Mouse (Mus musculus) heart, adult 9 months (tissue): ENCODE results near the gene Runx2.

Experiments used
- DNase-seq, 2 experiments: peaks; one replicate each; pipeline ENCODE4 v3.0.0; 2022; ENCODE audit warnings: low spot score in 2 of 2

Runx2 gene

GRCm38 (mm10) chr17:44713404-44713803 lies 101.2 kb downstream of the Runx2 start:
- no peak for DNase-seq

DNA sequence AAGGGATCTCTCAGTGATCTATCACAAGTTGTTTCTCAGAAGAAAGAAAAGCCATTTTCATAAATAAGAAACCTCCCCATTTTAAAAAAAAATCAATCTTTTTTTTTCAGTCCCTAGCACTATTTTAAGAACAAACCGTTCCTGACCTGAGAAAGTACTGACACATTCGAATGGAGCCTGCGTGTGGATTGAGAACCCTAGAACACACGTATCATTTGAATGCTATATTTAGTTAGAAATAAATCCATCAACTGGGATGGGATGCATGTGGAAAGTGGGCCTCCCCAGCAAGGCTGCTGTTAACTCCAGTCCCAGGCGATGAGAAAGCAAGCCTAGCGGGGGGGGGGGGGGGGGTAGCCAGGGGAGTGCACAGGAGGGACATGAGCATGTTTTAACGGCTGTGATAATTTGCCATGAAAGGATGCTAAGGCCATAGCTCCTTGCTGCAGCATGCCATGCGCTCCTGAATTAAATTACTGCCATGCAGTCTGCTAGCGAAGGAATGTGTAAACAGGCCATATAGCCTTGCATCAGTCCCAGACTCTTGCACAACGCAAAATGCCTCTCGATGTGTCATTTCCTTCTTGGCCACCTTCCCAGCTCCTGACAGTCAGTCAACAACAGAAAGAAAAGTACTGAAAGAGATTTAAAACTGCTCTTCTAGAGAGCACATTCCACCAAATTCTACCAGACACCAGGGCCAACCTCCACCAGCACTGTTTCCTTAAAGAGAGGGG lies 104.9 kb downstream of the Runx2 start:
- peak; percentile 66 to 83 for DNase-seq

DNA sequence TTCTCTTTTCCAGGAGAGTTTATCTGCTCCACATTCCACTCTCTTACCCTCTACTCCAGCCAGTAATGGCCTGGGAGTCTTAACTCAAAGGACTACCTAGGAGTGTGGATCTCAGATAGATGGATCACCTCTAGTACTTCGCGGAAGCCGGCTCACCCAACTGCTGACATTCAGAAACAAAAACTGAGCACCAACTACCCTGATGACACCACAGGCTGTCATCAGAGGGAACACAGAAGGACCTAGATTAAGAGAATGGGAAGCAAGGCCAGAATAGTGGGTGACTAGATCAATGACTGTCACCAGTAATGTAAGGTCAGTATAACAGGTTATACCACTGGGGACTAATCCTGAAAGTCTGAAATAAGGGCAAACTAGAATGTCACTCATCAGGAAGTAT lies 106.6 kb downstream of the Runx2 start:
- no peak for DNase-seq

GRCm38 (mm10) chr17:44706531-44706930 lies 108.1 kb downstream of the Runx2 start:
- no peak for DNase-seq

- DNase-seq: no peak
Observed at GRCm38 (mm10) chr17:44702506-44703298, 111.9 kb downstream of the Runx2 start.

- no peak for DNase-seq
Observed at GRCm38 (mm10) chr17:44701531-44701930, 113.1 kb downstream of the Runx2 start.

GRCm38 (mm10) chr17:44700326-44700725 lies 114.3 kb downstream of the Runx2 start:
- DNase-seq: no peak

- no peak for DNase-seq
Observed at GRCm38 (mm10) chr17:44697053-44697452, 117.5 kb downstream of the Runx2 start.

DNA sequence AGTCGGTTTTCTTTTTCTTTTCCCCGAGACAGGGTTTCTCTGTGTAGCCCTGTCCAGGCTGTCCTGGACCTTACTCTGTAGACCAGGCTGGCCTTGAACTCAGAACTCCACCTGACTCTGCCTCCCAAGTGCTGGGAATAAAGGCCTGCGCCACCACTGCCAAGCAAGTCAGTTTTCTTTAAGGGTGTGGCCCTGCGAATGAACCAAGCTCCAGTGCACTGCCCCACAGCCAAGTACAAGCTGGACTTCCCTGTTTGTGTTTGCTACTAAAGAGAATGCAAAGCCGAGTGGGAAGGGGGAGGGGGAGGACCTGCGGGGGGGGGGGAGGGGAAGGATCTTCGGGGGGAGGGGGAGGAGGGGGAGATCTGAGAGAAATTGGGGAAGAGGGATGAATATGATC lies 121.0 kb downstream of the Runx2 start:
- no peak for DNase-seq

DNA sequence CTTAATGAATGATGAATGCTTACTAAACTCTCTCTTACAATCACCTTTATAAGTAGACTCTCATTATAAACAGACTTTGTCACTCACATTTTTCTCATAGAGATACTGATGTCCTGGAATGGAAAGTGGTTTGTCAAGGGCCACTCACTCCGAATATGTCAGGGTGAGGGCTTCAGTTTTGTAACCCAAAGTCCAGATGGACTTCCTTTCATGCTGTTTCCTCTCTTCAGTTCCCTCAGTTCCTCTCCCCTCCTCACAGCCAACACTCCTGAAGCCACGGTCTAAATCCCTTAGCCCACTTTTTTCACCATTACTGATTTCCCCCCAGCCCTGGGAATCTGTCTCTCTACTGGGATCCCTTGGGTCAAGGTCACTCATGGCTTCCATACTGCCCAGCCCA lies 123.1 kb downstream of the Runx2 start:
- DNase-seq: no peak

DNA sequence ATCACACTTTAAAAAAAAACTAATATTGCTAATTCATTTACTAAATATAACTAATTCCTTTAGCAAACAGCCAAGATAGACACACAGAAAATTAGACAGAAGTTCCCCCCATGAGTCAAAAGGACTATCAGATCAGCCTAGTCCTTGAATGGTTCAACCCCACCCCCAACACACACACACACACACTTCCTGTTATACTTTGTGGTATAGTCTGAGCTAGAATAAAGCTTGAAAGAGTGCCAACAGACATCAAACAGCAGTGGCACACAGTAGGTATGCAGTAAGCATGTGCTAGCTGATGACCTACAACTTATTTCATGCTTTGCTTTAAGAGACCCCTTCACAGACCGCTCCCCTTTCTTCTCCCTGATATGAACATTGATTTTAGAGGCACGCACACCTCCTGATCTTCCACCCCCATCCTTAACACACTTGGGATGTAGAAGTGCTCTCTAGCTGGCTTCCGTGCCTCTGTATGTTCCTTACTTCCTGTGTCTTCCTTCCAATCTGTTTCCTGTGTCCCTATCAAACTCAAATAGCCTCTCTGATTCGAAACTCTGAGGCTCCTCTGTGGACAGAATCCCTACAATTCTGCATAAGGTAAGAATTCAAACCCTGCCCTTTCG lies 124.1 kb downstream of the Runx2 start:
- no peak for DNase-seq

GRCm38 (mm10) chr17:44688306-44688705 lies 126.3 kb downstream of the Runx2 start:
- no peak for DNase-seq

GRCm38 (mm10) chr17:44685514-44685913 lies 129.1 kb downstream of the Runx2 start:
- DNase-seq: no peak

DNA sequence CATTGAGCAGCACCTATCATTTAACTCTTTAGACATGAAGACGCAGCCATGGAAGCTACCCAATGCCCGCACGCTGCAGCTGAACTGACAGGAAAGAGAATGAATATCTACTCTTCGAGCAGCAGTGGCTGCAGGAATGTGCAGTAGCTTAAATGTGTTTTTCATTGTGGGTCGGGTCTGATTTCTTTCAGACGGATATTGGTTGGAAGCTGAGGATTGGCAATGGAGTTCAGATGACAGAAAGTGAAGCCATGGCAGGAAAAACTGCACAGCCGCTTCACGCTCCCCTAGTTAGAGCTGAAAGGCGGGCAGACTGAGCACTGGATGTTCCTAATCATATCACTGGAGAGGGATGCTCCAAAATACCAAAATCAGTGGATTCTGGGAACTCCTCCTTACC lies 131.6 kb downstream of the Runx2 start:
- DNase-seq: no peak

DNA sequence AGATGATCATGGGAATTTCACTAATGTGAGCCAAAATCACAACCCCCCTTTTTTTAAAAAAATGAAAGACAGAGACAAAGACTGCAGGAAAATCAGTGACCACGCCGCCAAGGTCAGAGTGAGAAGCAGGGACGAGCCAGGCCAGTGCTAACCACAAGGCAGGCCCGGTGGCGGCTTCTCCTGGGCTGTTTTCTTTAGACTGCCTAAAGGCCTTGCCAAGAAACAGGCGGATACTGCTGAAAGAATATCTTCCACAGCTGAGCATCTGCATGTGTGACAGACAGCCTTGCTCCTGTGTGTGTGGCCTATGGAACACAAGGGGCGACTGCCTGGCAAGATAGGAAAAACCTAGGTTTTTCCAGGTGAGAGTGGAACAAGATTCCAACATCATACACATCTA lies 136.8 kb downstream of the Runx2 start:
- peak; percentile 43 to 49 for DNase-seq

DNA sequence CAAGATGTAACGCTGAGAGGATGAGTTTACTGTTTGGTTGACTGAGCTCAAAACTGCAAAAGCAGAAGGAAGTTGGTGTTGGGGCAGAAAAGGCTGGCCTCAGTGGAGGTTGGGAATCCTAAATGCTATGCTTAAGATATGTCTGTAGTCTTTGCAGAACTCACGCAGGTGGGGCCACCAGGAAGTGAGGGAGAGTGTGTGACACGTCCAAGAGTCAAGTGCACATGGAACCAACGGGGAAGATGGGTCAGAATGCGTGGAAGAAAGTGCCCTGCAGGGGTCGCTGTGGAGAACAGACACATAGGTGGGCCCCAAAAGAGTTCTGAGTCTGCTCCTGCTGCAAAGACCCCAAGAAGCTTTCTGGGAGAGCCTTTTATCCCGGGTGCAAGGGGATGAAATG lies 141.8 kb downstream of the Runx2 start:
- no peak for DNase-seq

DNA sequence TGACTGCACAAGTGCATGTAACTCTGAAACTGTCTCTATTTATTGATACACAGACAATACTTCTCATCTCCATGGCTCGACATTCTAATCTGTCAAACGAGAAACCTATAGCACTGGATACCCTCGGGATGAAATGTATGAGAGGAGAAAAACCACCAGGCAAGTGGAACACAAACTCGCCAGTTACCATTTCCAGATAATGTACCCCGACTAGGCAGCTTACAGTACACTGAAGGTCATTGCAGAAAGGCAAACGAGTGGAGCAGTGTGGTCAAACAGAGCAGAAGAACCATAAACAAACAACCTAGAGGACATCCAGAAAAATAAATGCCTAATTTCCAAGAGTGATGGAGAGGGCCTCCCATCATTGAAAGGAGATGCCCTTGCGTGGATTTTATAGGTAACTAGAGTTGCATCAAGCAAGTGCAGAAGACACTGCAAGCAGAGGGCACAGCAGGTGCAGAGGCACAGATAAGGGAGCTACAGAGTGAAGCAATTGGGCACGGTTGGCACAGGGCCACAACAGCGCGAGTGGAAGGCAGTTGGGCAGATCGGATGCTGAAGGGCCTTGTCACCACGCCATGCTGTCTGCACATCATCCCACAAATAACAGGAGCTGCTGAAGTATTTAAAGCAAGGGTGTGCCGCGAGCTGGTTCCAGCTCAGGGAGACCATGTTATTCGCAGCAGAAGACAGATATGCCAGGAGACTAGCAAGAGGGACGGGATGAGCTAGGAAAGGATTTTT lies 142.5 kb downstream of the Runx2 start:
- DNase-seq: peak in 1 of 2 experiments; percentile 29

DNA sequence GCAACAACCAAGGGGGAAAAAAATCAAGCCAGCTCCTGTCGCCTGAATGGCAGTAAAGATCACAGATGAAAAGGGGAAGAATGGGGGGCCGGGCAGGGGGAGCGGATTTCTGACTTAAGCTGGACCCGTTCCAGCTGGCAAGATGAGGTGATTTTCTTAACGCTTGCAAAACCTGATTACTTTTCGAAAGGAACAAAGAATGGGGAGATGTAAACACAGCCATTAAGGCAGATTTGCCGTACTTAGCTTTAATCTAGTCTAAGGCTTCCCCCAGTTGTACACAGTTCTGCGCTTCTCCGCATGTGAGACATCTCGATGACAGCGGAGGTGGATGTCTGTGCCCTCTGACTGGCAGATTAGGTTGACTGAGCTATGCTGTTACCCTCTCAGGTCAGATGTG lies 144.6 kb downstream of the Runx2 start:
- DNase-seq: no peak

- no peak for DNase-seq
Observed at GRCm38 (mm10) chr17:44667346-44667745, 147.3 kb downstream of the Runx2 start.

- peak in 1 of 2 experiments; percentile 6 for DNase-seq
Observed at GRCm38 (mm10) chr17:44663872-44664271, 150.7 kb downstream of the Runx2 start.

DNA sequence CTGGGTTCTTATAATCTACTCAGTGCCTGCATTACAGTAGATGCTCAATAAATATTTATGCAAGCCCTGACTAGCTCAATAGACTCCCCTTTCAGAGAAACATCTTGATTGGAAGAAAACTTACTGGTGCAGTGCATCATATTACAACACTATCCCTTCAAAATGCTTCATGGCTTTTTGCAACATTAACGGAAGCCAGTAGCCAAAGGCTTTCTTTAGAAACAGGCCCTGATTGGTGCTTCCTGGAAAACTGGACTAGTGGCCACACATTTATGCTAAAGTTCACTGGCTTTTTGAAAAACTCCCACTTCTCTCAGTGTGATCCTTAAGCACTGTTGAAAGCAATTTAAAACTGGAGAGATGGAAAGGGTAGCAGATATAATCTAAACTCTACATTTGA lies 151.4 kb downstream of the Runx2 start:
- peak in 1 of 2 experiments; percentile 11 for DNase-seq
